Mouse (Mus musculus) small intestine, adult 2 months (tissue): ENCODE measurements around the gene Cryaa. TPM values are rescaled to one million over a fixed set of nuclear protein-coding genes. Genes with fewer than 3 reads are reported as not detected.

Experiments used
- H3K27ac ChIP-seq: fragments of 200-500 bp; 2 replicates; pipeline ENCODE4 v1.5.1; 2012; ENCODE audit warnings: low read depth, low read length, control low read depth, inconsistent platforms; ENCODE audit not compliant: insufficient read depth
- H3K27me3 ChIP-seq: fragments of 200-500 bp; 2 replicates; pipeline ENCODE4 v1.6.1; 2012; ENCODE audit warnings: mild to moderate bottlenecking, moderate library complexity, low read length, inconsistent platforms; ENCODE audit not compliant: control insufficient read depth, insufficient read depth
- H3K36me3 ChIP-seq: fragments of 200-500 bp; 2 replicates; pipeline ENCODE4 v1.6.1; 2012; ENCODE audit warnings: mild to moderate bottlenecking, low read length, control low read depth, inconsistent platforms; ENCODE audit not compliant: control insufficient read depth, insufficient read depth
- H3K4me1 ChIP-seq: fragments of 200-500 bp; 2 replicates; pipeline ENCODE4 v1.6.1; 2012; ENCODE audit warnings: low read length, inconsistent platforms, mixed read lengths; ENCODE audit not compliant: control insufficient read depth, insufficient read depth, insufficient read length
- H3K4me3 ChIP-seq: fragments of 200-500 bp; 2 replicates; pipeline ENCODE4 v1.5.1; 2012; ENCODE audit warnings: low read depth, mild to moderate bottlenecking, control low read depth, inconsistent platforms, low read length, moderate library complexity
- CTCF ChIP-seq: fragments of 200-500 bp; IDR thresholded peaks from 2 replicates; pipeline ENCODE4 v1.5.1; 2012; ENCODE audit warnings: low read depth, mild to moderate bottlenecking, control low read depth, inconsistent platforms, low read length, moderate library complexity, mixed read lengths; ENCODE audit not compliant: insufficient replicate concordance, insufficient read length; ENCODE audit errors: extremely low read depth
- POLR2A ChIP-seq: fragments of 200-500 bp; IDR thresholded peaks from 2 replicates; pipeline ENCODE4 v1.6.1; 2012; ENCODE audit warnings: low read depth, mild to moderate bottlenecking, control low read depth, inconsistent platforms, low read length, moderate library complexity
- WGBS: fragments of 180-500 bp; shearing (Covaris S2); methylation state at CpG from one replicate; pipeline ENCODE4 v1.1.7; 2018; 5-methylcytosine and 5-hydroxymethylcytosine counted together
- polyA plus RNA-seq: library from polyadenylated mRNA; depleted of rRNA; stranded (reverse); fragments of >200 nt; gene quantifications from 2 replicates; pipeline ENCODE4 v1.2.3, GENCODE M21; 2012

Gene Cryaa
- polyA plus RNA-seq, 1 experiment: not detected

DNA sequence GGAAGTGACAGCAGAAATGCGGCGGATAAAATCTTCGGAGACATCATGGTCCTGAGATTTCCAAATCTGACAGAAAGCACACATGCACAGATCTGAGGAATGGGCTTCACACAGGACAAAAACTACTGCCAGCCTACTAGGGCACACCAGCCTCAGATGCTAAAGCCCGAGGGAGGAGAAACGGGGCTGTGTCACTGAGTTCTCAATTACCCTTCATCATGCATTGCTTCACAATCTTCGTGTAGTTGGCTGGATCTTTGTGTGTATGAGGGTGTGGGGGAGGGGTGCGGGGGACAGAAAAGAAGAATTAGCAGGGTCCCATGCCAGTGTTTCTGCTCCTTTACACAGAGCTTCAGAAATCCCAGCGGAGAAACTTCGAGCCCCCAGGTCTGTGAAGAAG is 36.1 kb downstream of the Cryaa start:
- H3K4me1 ChIP-seq: no peaks in the 10 kb centered on the region
- WGBS: 71% methylated on average over 9 of the region's 9 CpGs
- no peak overlapping the region for H3K4me3 ChIP-seq
- H3K27ac ChIP-seq: no peak overlapping the region
- H3K27me3 ChIP-seq: no peaks in the 10 kb centered on the region; the same call in 1 of the 2 replicates
- no peak for TF ChIP-seq POLR2A
- TF ChIP-seq CTCF: no peak
- no peaks in the 10 kb centered on the region for H3K36me3 ChIP-seq

DNA sequence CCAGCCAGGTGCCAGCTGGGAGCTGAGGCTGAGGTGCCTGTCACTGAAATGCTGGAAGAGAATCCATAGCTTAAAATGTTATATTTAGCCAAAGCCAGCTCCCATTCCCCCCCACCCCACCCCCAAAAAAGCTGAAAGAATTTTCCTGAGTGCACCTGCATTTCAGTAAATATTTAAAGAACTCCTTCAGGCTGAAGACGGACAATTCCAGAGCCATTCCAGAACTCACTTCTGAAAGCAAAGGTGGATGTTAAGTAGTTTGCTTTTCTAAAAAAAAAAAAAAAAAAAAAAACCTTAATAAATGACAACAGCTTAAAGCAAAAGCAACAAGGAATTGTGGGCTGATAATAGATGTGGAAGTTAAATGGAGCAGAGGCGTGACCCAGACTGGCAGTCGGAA is 36.5 kb downstream of the Cryaa start:
- Histone ChIP-seq H3K36me3 (no peaks in the 10 kb centered on the region), H3K4me3 (no peak overlapping the region), H3K27me3 (no peaks in the 10 kb centered on the region; the same call in 1 of the 2 replicates), H3K27ac (no peak overlapping the region), H3K4me1 (no peaks in the 10 kb centered on the region)
- TF ChIP-seq POLR2A: no peak
- TF ChIP-seq CTCF: no peak
- WGBS: 58% methylated on average over 3 of the region's 3 CpGs

DNA sequence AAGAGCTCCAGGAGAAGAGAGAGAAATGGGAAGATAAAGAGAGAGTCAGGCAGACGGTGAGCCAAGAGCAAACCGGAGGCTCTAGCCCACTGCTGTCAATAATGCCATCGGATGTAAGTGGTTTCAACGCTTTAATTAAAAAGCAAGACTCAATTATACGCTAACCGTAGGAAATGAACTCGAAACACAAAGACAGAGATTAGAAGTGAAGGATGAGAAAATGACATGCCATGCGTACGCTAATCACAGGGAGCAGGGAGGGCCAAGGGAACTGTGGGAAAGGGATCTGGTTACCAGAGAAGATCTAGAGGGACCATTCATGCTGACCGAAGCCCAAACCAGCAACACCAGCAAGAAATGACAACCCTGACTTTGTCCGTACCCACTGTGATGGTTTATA is 37.4 kb downstream of the Cryaa start:
- no peaks in the 10 kb centered on the region; the same call in 1 of the 2 replicates for H3K27me3 ChIP-seq
- H3K4me1 ChIP-seq: no peaks in the 10 kb centered on the region
- no peaks in the 10 kb centered on the region for H3K36me3 ChIP-seq
- no peak overlapping the region for H3K4me3 ChIP-seq
- TF ChIP-seq CTCF: no peak
- TF ChIP-seq POLR2A: no peak
- H3K27ac ChIP-seq: no peak overlapping the region
- 85% methylated on average over 11 of the region's 11 CpGs for WGBS

DNA sequence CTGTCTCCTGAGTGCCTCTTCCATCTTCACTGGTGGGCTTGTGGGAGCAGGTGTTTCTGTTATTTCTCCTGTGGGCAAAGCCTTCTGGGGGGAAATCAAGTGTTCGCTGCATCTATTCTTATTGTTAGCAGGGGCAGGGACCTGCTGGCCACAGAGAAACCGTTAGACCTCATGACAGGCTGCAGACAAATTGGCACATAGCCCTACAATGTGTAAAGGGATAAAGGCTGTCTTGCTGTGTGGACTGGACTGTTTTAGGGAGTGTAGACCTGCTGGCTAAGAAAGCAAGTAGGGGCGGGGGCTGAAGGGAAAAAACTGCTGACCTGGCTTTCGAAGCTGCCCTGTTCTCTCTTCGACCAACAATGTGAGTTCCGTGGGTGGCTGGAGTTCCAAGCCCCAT is 44.0 kb downstream of the Cryaa start:
- Histone ChIP-seq H3K4me3 (no peak overlapping the region), H3K36me3 (no peaks in the 10 kb centered on the region), H3K27ac (no peak overlapping the region), H3K27me3 (no peaks in the 10 kb centered on the region; the same call in 1 of the 2 replicates), H3K4me1 (no peaks in the 10 kb centered on the region)
- no peak for TF ChIP-seq CTCF
- TF ChIP-seq POLR2A: no peak
- WGBS: 78% methylated on average over 6 of the region's 6 CpGs

DNA sequence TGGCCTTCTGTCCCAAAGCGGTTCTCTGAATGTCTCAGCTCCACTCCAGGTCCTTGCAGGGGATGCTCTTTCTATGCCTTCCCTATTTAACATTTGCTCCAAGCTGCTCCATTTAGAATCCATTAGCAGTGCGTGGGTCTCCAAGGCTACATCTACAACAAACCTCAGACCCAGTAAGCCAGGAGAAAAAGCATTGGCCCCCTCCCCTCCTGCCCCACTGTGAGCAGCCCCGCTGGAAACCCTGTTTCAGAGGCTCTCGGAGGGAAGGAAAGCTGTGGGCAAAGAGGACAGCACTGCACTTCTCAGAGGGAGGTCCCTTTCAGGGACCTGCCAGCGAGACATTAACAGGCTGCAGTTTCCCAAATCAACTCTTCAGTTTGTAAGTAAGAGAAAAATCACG is 47.8 kb downstream of the Cryaa start:
- Histone ChIP-seq H3K4me1 (peaks cover 4% of the 10 kb centered on the region), H3K27ac (no peak overlapping the region), H3K4me3 (no peak overlapping the region), H3K27me3 (no peaks in the 10 kb centered on the region), H3K36me3 (no peaks in the 10 kb centered on the region)
- TF ChIP-seq POLR2A (no peak), CTCF (no peak)
- WGBS: 67% methylated on average over 6 of the region's 6 CpGs

DNA sequence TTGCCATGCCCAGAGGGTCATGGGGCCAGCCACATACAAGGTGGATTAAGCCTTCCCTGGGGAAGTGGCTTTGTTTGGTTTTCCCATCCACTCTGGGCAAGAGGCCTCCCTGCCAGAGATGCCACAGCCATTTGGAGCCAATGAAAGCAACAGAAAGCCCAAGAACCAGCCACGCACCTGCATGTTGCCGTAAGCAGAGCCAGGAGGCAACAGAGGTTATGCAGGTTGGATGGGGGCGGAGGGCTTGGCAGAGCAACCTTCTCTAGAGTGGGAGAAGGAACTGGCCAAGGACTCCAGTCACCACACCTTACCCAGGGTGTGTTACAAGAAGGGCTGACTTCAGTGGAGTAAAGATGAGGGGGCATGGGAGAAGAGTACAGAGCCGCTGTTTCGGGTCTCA is 48.6 kb downstream of the Cryaa start:
- H3K4me1 ChIP-seq: peaks cover 4% of the 10 kb centered on the region
- TF ChIP-seq CTCF: no peak
- no peak for TF ChIP-seq POLR2A
- 91% methylated on average over 5 of the region's 5 CpGs for WGBS

DNA sequence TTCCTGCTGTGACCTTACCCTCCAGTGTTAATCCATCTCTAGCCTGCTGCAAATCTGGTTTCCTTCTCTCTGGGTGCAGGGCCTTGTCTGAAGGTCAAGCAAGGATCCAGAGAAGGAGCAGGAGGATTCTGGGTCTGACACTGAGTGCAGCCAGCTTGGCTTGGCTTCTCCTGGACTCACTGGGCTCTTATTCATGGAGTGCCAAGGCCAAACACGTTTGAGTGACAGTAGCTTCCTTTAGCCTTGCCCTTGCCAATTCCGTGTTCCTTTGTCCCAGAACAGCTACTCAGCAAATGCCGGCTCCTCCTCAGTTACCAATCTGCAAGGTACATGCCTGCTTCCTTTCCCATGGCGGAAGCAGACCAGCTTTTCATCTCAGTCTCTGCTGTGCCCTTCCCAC is 49.6 kb downstream of the Cryaa start:
- Histone ChIP-seq H3K27ac (no peak overlapping the region), H3K27me3 (no peaks in the 10 kb centered on the region), H3K4me1 (peaks cover 4% of the 10 kb centered on the region), H3K4me3 (no peak overlapping the region), H3K36me3 (no peaks in the 10 kb centered on the region)
- no peak for TF ChIP-seq CTCF
- TF ChIP-seq POLR2A: no peak
- 67% methylated on average over 4 of the region's 4 CpGs for WGBS

More for the DNA sequence above, 48.6 kb downstream of the Cryaa start:
- no peak overlapping the region for H3K4me3 ChIP-seq
- no peaks in the 10 kb centered on the region for H3K36me3 ChIP-seq
- no peak overlapping the region for H3K27ac ChIP-seq
- H3K27me3 ChIP-seq: no peaks in the 10 kb centered on the region

DNA sequence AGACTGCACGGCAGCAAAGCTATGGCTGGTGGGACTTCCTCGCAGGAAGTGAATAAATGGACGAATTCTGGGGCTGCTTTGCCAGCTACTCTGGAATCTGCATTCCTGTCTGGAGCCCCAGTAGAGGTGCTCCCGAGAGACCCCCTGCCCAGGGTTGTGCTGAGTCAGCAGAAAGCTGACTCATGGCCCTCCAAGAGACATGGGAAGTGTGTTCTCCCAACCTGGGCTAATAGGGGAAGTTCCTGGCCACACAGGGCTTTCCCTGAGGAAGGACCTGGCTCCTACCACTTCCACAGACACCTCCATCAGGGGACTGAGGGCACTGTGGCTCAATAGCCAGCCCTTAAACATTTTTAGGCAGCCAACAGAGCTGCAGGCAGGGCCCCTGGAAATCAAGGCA is 50.4 kb downstream of the Cryaa start:
- no peak overlapping the region for H3K4me3 ChIP-seq
- no peaks in the 10 kb centered on the region for H3K36me3 ChIP-seq
- H3K27me3 ChIP-seq: no peaks in the 10 kb centered on the region
- H3K4me1 ChIP-seq: peaks cover 4% of the 10 kb centered on the region
- TF ChIP-seq POLR2A: no peak
- TF ChIP-seq CTCF: no peak
- 74% methylated on average over 4 of the region's 4 CpGs for WGBS
- H3K27ac ChIP-seq: no peak overlapping the region
